ENCODE assay signal across 17 mouse cellular contexts in genomic region chr9:90244301-90245151, GRCm38 (mm10). TPM values are rescaled to one million over a fixed set of nuclear protein-coding genes. Genes with fewer than 3 reads are reported as not detected.
DNase-seq lines count a peak whose midpoint lies in the region; ATAC-seq and TF ChIP-seq lines count a peak whose summit lies in the region.
"Had no signal": no experiment of that assay in that cellular context is flagged by ENCODE, and none has a peak within 500 bp of the region (broad histone marks: within the 10 kb centered on the region; RNA-seq: fewer than 3 reads in every experiment).

No protein-coding gene starts in this region.

- intact Hi-C loops in left cerebral cortex, postnatal 4 days (cut with DNase I): no loop called here

- H3K9me3 ChIP-seq in heart, postnatal 0 days (replicated peaks; ENCODE audit: control insufficient read depth, low read length): no peaks in the 10 kb centered on the region
- H3K9me3 ChIP-seq: forebrain, embryonic 13.5 days; heart, embryonic 10.5 days; hindbrain, embryonic 15.5 days; kidney, embryonic 15.5 days; lung, embryonic 15.5 days; midbrain, embryonic 12.5 days had no signal

- 75% methylated on average over 15 of the region's 15 CpGs for WGBS in heart, postnatal 0 days

- no peak for TF ChIP-seq CTCF in heart, postnatal 0 days (IDR thresholded peaks at IDR 0.05; ENCODE audit: low read depth)

- 0 out of 2 replicates have a peak, but pooled peaks have one; percentile 16 for ATAC-seq in heart, postnatal 0 days (ENCODE audit: insufficient read depth, low read depth)
- peak; percentile 29 for ATAC-seq in inflammation-experienced regulatory T-cells, adult 6 months
- ATAC-seq in megakaryocyte progenitor cell, adult 5-6 weeks (replicated peaks; ENCODE audit: poor library complexity): peak; percentile 30
- ATAC-seq: forebrain, embryonic 13.5 days had no signal

- H3K4me3 ChIP-seq in heart, postnatal 0 days (ENCODE audit: low read depth, low read length): no peak overlapping the region
- H3K4me3 ChIP-seq: forebrain, embryonic 13.5 days; heart, embryonic 10.5 days; hindbrain, embryonic 15.5 days; kidney, embryonic 15.5 days; lung, embryonic 15.5 days; midbrain, embryonic 12.5 days had no signal

- no peak for DNase-seq in heart, postnatal 0 days (ENCODE audit: low spot score)
- no peak for DNase-seq in heart, postnatal 4 days
- peak; percentile 56 for DNase-seq in CD4-positive, CD25-positive, alpha-beta regulatory T cell, adult 2 months (ENCODE audit: low read depth, low spot score)
- no peak for DNase-seq in thymus, postnatal 25 days
- DNase-seq in kidney, postnatal 10 days: no peak
- no peak for DNase-seq in left cerebral cortex, postnatal 4 days
- DNase-seq: cerebellum, adult 11 months; gastrocnemius, postnatal 10 days had no signal

- no peak overlapping the region for H3K9ac ChIP-seq in heart, postnatal 0 days (replicated peaks; ENCODE audit: low read depth, low read length)
- H3K9ac ChIP-seq: forebrain, embryonic 13.5 days; hindbrain, embryonic 15.5 days; kidney, embryonic 15.5 days; lung, embryonic 15.5 days; midbrain, embryonic 12.5 days had no signal

- peaks cover 13% of the 10 kb centered on the region; the same call in 1 of the 2 replicates for H3K4me1 ChIP-seq in heart, postnatal 0 days (ENCODE audit: control insufficient read depth, insufficient read depth)
- H3K4me1 ChIP-seq: forebrain, embryonic 13.5 days; hindbrain, embryonic 15.5 days; kidney, embryonic 15.5 days; midbrain, embryonic 12.5 days had no signal

- H3K36me3 ChIP-seq in heart, postnatal 0 days (replicated peaks; ENCODE audit: control insufficient read depth, insufficient read depth, low read length): peaks cover 18% of the 10 kb centered on the region; the same call in 1 of the 2 replicates
- H3K36me3 ChIP-seq: G1E had no signal

- H3K27ac ChIP-seq in heart, postnatal 0 days (ENCODE audit: low read depth): no peak overlapping the region
- H3K27ac ChIP-seq: forebrain, embryonic 13.5 days; heart, embryonic 10.5 days; hindbrain, embryonic 15.5 days; kidney, embryonic 15.5 days; lung, embryonic 15.5 days; midbrain, embryonic 12.5 days had no signal

- no peak for TF ChIP-seq EP300 in heart, postnatal 0 days (IDR thresholded peaks at IDR 0.05; ENCODE audit: low read depth)

- no peaks in the 10 kb centered on the region for H3K27me3 ChIP-seq in heart, postnatal 0 days (ENCODE audit: control insufficient read depth, insufficient read depth, low read length)
- H3K27me3 ChIP-seq: forebrain, embryonic 13.5 days; hindbrain, embryonic 15.5 days; kidney, embryonic 15.5 days; lung, embryonic 15.5 days; midbrain, embryonic 12.5 days had no signal

- no peak overlapping the region for H3K4me2 ChIP-seq in heart, postnatal 0 days (ENCODE audit: low read depth, low read length)
- H3K4me2 ChIP-seq: forebrain, embryonic 13.5 days; hindbrain, embryonic 15.5 days; kidney, embryonic 15.5 days; lung, embryonic 15.5 days; midbrain, embryonic 12.5 days had no signal

RNA-seq across cellular contexts. Expression of gene Tbc1d2b, which starts 26.1 kb away (rescaled TPM):
- 11.6 and 24.7 TPM in 2 replicates for total RNA-seq in heart, postnatal 0 days (2014; rRNA removed; ENCODE audit: low replicate concordance)
- polyA plus RNA-seq in heart, postnatal 0 days (2015; fragmentation: Nextera tagmentation; extraction: Ambion mirVana): 2.9 and 3.2 TPM in 2 replicates
- total RNA-seq in heart, postnatal 4 days (2021): 10 to 100 TPM; 14.4 to 18.1 TPM
- 10 to 100 TPM; 10.6 to 14.0 (median 10.8) TPM for polyA plus RNA-seq in inflammation-experienced regulatory T-cells, adult 6 months (2017; shearing (Covaris generic))
- total RNA-seq in megakaryocyte progenitor cell, adult 5-6 weeks (2015): 49.8 and 51.4 TPM in 2 replicates
- 46.2 and 56.7 TPM in 2 replicates for total RNA-seq in megakaryocyte progenitor cell, adult 5-6 weeks (2017)
- 10 to 100 TPM; 16.8 to 21.9 TPM for total RNA-seq in left cerebral cortex, postnatal 4 days (2021)
